Mouse (Mus musculus): ENCODE data around the gene Hbb-bh2.
"Not testable (repeated sequence)": the region's sequence is repeated elsewhere in the genome, so short reads cannot be mapped to it uniquely, and the experiment has no call there.

Hbb-bh2 gene

GRCm38 (mm10) chr7:103812174-103812573 is 28.1 kb downstream of the Hbb-bh2 start:
- no peak for DNase-seq (ENCODE audit: low spot score in 2 of 2)

DNA sequence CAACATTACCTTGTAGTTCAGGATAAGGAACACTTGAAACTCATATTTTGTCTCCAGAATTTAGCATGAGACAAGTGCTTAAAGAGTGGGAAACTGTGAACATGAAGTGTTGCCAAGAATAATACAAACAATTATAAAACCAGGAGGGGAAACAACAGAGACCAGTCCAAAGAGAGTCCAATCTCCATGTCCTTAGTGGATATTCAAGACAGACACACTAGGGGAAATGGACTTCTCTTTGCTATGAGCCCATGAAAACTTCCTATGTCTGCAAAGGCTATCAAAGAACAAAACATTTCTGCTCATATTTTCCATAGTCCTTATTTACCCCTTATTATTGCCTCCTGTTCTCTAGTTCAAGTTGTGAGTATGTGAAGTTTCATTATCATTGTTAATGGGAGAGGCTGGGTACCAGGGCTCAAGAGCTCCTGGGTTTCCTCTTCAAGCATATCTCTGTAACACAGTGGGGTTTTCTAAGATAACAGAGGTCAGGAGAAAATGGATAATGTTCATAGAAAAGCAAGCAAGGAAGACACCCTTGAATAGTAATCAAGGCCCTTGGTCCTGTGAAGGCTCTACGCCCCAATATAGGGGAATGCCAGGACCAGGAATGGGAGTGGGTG is 29.0 kb downstream of the Hbb-bh2 start:
- DNase-seq (ENCODE audit: low spot score in 2 of 2) = no peak

- DNase-seq (ENCODE audit: low spot score in 2 of 2) = no peak
These were observed 29.6 kb downstream of the Hbb-bh2 start for GRCm38 (mm10) chr7:103810746-103811145.

DNA sequence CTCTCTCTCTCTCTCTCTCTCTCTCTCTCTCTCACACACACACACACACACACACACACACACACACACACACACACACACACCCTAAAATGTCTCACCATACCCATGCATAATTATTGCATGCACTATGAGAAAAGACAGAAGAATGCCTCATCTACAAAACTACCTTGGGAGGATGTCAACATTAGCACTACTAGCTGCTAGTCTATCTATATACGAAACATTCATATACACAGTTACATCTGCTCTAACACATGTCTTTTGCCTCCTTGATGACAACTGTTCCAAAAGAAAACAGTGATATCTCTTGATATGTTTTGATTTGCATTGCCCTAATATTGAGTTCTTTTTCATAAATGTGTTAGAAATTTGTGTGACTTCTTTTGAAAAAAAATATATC is 30.0 kb downstream of the Hbb-bh2 start:
- no peak for DNase-seq (ENCODE audit: low spot score in 2 of 2)

GRCm38 (mm10) chr7:103809801-103810155 is 30.5 kb downstream of the Hbb-bh2 start:
- no peak for DNase-seq (ENCODE audit: low spot score in 2 of 2)

GRCm38 (mm10) chr7:103808971-103809800 is 31.1 kb downstream of the Hbb-bh2 start:
- DNase-seq (ENCODE audit: low spot score in 2 of 2) = no peak

DNA sequence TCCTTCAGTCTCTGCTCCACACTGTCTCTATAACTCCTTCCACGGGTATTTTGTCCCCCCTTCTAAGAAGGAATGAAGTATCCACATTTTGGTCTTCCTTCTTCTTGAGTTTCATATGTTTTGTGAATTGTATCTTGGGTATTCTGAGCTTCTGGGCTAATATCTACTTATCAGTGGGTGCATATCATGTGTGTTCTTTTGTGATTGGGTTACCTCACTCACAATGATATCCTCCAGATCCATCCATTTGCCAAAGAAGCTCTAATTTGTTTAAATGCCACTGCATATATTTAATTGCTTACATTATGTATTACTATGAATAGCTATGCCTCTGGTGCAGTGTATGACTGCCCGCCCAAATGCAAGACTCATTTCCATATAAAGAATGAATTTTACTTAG is 32.2 kb downstream of the Hbb-bh2 start:
- DNase-seq (ENCODE audit: low spot score in 2 of 2) = not testable (repeated sequence)

- no peak for DNase-seq (ENCODE audit: low spot score in 2 of 2)
These were observed 33.5 kb downstream of the Hbb-bh2 start for GRCm38 (mm10) chr7:103806856-103807255.

DNA sequence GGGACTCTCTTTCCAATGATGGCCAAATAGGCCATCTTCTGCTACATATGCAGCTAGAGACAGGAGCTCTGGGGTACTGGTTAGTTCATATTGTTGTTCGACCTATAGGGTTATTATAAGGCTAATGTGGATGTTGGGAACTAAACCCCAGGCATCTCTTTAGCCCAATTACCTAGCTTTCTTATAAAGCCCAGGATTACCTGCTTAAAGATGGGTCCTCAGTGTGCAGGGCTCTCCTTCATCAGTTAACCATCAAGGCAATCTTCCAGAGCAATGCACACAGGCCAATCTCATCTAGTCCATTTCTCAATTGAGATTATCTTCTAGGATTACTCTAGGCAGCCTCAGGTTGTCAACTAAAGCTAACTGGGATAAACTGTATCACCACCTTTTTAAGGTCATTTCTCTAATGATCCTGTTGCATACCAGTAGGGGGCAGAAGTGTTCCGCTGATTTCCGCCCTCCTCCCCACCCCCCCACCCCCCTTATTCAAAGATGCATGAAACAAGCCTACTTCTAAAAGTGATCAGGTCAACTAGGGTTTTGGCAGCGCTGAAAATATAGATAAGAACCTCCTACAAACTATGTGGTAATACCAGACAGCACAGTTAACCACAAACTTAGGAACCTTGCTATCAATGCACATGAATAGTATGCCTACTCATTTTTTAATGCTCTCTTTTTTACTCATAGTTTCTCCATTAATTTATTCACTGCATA is 47.5 kb downstream of the Hbb-bh2 start:
- DNase-seq (ENCODE audit: low spot score in 2 of 2) = no peak

- DNase-seq (ENCODE audit: low spot score in 2 of 2) = no peak
These were observed 48.6 kb downstream of the Hbb-bh2 start, which contains the start of gene Olfr67 for GRCm38 (mm10) chr7:103791721-103792120. Gene Olfr67 (minus strand): TSS chr7:103791821.

Measured in urinary bladder, postnatal 4 days (tissue).